Mouse (Mus musculus) adrenal gland, postnatal 14 days (tissue): ENCODE data around the gene Usp46. TPM values are rescaled to one million over a fixed set of nuclear protein-coding genes. Genes with fewer than 3 reads are reported as not detected.

Source experiments
- DNase-seq: peaks from one replicate; pipeline ENCODE4 v3.0.0; 2021; ENCODE audit warnings: mixed read lengths
- long read RNA-seq, 2 experiments: library from polyadenylated mRNA; stranded (forward); transcript quantifications; one replicate each; pipeline ENCODE4 v2.0.0; 2021
- total RNA-seq: library from RNA; stranded (reverse); gene quantifications from 2 replicates; pipeline ENCODE4 v1.2.3, GENCODE M21; 2021

The Usp46 gene
- 29.8 and 32.3 TPM in 2 replicates for total RNA-seq
- long read RNA-seq, experiment 1, full-length matches to known transcripts, result 12 of 16 reads
- long read RNA-seq, experiment 1, partial matches to known transcripts, result 0 of 16 reads
- long read RNA-seq, experiment 1, other reads (novel, unspliced or antisense), result 4 of 16 reads
- long read RNA-seq, experiment 2, full-length matches to known transcripts, result 12 of 19 reads
- long read RNA-seq, experiment 2, partial matches to known transcripts, result 1 of 19 reads
- long read RNA-seq, experiment 2, other reads (novel, unspliced or antisense), result 6 of 19 reads

- peak; percentile 95 for DNase-seq
Measured at GRCm38 (mm10) chr5:74067831-74068713, at the start of gene Usp46. Usp46 (minus strand) TSS chr5:74068431.

GRCm38 (mm10) chr5:74113961-74114689, 45.9 kb upstream of the Usp46 start:
- no peak for DNase-seq

- DNase-seq, result no peak
Measured at GRCm38 (mm10) chr5:74105445-74105844, 37.2 kb upstream of the Usp46 start.

- no peak for DNase-seq
Measured at GRCm38 (mm10) chr5:74101761-74102160, 33.5 kb upstream of the Usp46 start.

- no peak for DNase-seq
Measured at GRCm38 (mm10) chr5:74099046-74099445, 30.8 kb upstream of the Usp46 start.

GRCm38 (mm10) chr5:74097854-74098220, 29.6 kb upstream of the Usp46 start:
- no peak for DNase-seq

- no peak for DNase-seq
Measured at GRCm38 (mm10) chr5:74097116-74097853, 29.1 kb upstream of the Usp46 start.

- DNase-seq, result no peak
Measured at GRCm38 (mm10) chr5:74096060-74096459, 27.8 kb upstream of the Usp46 start.

- DNase-seq, result no peak
Measured at GRCm38 (mm10) chr5:74095611-74096010, 27.4 kb upstream of the Usp46 start.

- no peak for DNase-seq
Measured at GRCm38 (mm10) chr5:74094841-74095437, 26.7 kb upstream of the Usp46 start.

- DNase-seq, result no peak
Measured at GRCm38 (mm10) chr5:74093556-74094428, 25.6 kb upstream of the Usp46 start.

- peak; percentile 96 for DNase-seq
Measured at GRCm38 (mm10) chr5:74092833-74093555, 24.8 kb upstream of the Usp46 start.

- no peak for DNase-seq
Measured at GRCm38 (mm10) chr5:74092481-74092832, 24.2 kb upstream of the Usp46 start.

GRCm38 (mm10) chr5:74089643-74090042, 21.4 kb upstream of the Usp46 start:
- no peak for DNase-seq

GRCm38 (mm10) chr5:74081756-74082155, 13.5 kb upstream of the Usp46 start:
- DNase-seq, result no peak

GRCm38 (mm10) chr5:74078861-74079615, 10.8 kb upstream of the Usp46 start:
- no peak for DNase-seq

GRCm38 (mm10) chr5:74078400-74078799, 10.2 kb upstream of the Usp46 start:
- DNase-seq, result no peak

- DNase-seq, result no peak
Measured at GRCm38 (mm10) chr5:74077959-74078358, 9.7 kb upstream of the Usp46 start.

- DNase-seq, result no peak
Measured at GRCm38 (mm10) chr5:74076759-74077158, 8.5 kb upstream of the Usp46 start.
